Mouse (Mus musculus): ENCODE measurements around the gene Ccdc127.

DNA sequence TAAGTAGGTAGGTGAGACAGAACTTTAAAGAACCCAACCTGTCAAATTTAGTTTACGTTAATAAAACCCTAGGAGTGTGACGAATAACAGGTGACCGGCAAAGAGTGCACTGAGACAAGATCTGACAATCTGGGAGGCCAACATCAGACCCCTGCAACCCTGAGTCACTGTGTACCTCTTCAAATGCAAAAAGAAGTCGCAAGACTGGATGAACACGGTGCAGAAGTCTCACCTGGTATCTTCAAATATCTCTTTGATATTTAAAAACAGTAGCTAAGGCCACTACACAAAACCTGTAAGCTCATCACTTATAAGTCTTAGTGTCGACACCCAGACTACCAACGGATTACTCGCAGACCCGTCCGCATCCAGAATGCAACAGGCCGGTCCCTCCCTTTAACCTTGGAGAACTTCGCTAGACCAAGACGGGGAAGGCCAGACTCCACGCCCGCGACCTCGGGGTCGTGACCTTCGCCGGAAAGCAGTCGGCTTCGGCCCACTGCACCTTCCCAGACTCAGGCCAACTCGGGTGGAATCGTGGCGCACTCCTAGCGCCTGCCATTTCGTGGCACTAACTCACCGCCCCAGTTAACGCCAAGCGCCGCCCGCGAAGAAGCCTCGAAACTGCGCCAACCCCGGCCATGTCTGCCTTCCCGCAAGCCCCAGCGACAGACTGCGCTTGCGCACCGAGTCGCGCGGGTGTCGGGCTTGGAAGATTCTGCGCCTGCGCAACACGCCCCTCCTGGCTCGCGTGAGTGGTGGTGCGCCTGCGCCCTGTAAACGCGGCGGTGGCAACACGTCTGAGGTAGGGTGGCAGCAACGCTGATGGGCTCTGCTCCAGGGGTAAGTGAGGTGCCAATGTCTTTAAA is at the start of gene Ccdc127, which contains the start of gene Sdha:
- TF ChIP-seq CTCF (IDR thresholded peaks at IDR 0.05; ENCODE audit: low read depth), result peak; percentile 31
- no peak for TF ChIP-seq EP300 (IDR thresholded peaks at IDR 0.05; ENCODE audit: low read depth)

All from liver, postnatal 0 days (tissue).